Mouse (Mus musculus) heart, postnatal 0 days (tissue): Measurements from ENCODE around the gene Smc4.

Experiments
- CTCF ChIP-seq: IDR thresholded peaks from 2 replicates; pipeline ENCODE4 v1.5.1; 2016; ENCODE audit warnings: antibody characterized with exemption, control low read depth, low read depth
- EP300 ChIP-seq: IDR thresholded peaks from 2 replicates; pipeline ENCODE4 v1.6.1; 2016; ENCODE audit warnings: antibody characterized with exemption, low read depth

DNA sequence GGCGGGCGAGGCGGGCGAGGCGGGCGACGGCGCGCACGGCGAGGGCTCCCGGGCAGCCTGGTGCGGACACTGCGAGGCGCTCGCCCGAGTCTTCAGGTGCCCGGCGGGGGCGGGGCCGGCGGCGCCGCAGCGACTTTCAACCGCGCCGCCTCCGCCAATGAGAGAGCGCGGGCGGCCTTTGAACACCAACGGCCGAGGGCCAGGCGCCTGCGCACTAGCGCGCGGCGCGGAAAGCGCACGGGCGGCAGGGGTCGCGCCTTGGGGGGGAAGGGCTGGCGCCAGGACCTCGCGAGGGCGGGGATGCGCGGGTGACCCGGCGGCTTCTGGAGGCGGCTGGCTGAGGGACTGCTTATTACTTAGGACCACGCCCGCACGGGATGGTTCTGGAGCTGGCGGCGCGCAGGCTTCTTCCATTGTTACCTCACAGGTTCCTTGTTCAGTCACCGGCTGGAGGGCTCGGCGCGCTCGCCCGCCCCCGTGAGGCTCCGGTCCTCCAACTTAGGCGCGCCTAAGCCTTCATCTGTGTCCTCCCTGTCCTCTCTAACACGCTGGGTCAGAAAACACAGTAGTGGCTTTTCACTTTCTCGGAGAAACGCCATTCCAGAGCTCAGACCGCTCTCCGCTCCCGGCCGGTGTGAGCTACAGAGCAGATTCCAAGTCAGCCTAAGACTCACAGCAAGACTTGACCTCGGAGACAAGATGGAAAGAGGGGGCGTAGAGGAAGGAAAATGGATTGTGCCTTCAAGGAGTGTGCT, 40.3 kb downstream of the Smc4 start, which contains the start of gene Trim59:
- no peak for TF ChIP-seq CTCF
- TF ChIP-seq EP300: no peak; the same call in 1 of the 2 replicates
